In the genomic region with DNA sequence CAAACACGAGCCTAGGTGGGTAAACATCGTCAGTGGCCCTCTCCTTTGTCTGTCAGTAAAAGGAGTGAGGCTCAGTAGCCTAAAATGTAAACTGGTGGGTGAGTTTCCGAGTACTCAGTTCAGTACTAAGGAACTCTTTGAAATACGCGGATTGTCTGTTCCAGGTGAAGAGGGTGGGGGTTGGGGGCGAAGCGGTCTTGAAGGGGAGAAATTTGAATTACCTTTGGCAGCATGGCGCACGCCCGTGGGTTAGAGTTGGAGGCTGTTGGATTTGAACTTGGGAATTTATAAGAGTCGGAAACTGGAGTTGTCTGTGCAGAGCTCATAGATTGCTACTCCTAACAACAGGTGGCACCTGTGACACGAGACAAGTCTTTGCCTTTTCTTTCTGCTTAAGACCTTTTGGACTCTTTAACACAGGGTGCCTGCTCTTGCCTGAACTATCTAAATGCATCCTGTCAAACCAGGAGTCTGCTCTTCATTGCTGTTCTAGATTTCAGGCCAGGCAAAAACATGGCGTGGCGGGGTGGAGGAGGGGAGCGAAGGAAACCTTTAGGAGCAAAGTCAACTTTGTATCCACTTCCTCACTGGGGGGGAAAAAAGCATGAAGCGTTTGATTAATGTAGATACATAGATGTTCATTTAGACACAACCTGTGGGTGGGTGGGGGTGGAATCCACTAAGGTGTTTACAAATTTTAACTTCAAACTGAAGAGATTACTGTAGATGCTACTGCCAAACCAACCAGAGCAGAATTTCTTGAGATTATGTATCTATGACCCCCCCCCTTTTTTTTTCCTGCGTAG, we compare ENCODE assay signal across 9 mouse cellular contexts.
DNase-seq lines count a peak whose midpoint lies in the region; ATAC-seq lines count a peak whose summit lies in the region.
"Had no signal": no experiment of that assay in that cellular context is flagged by ENCODE, and none has a peak within 500 bp of the region (broad histone marks: within the 10 kb centered on the region; RNA-seq: fewer than 3 reads in every experiment).

No protein-coding gene starts in this region.

- peak overlapping the region; percentile 70 for H3K4me2 ChIP-seq in heart, embryonic 14.5 days (ENCODE audit: low read length)
- peak overlapping the region; percentile 35 for H3K4me2 ChIP-seq in hindbrain, embryonic 11.5 days (replicated peaks; ENCODE audit: low read depth, low read length)

- intact Hi-C loops in heart, postnatal 10 days (cut with DNase I), result loop anchor here (5.0 kb wide), 1 partner anchor 57 kb away; no protein-coding TSS in a partner anchor

- ATAC-seq in heart, embryonic 14.5 days (ENCODE audit: insufficient number of reproducible peaks, insufficient read depth, low FRiP score, low read depth), result no peak
- peak; percentile 35 for ATAC-seq in hindbrain, embryonic 11.5 days (ENCODE audit: low FRiP score)
- ATAC-seq in megakaryocyte-erythroid progenitor cell, adult 5-6 weeks (replicated peaks; ENCODE audit: low FRiP score, low TSS enrichment, poor library complexity, severe bottlenecking), result peak; percentile 24

- 0 out of 2 replicates have a peak, but pooled peaks cover 2% of the 10 kb centered on the region for H3K9me3 ChIP-seq in heart, embryonic 14.5 days (ENCODE audit: control insufficient read depth, low read length)
- no peaks in the 10 kb centered on the region for H3K9me3 ChIP-seq in hindbrain, embryonic 11.5 days (ENCODE audit: control insufficient read depth, low read length)

- 47% methylated on average over 17 of the region's 17 CpGs for WGBS in heart, embryonic 14.5 days
- 49% methylated on average over 17 of the region's 17 CpGs for WGBS in hindbrain, embryonic 11.5 days

- H3K36me3 ChIP-seq in heart, embryonic 14.5 days (ENCODE audit: control insufficient read depth, insufficient read depth, low read length), result no peaks in the 10 kb centered on the region
- H3K36me3 ChIP-seq in hindbrain, embryonic 11.5 days (ENCODE audit: control insufficient read depth, insufficient read depth, low read length), result no peaks in the 10 kb centered on the region

- H3K9ac ChIP-seq in heart, embryonic 14.5 days (ENCODE audit: low read length), result peak overlapping the region; percentile 63
- peak overlapping the region; percentile 47; the same call in 1 of the 2 replicates for H3K9ac ChIP-seq in hindbrain, embryonic 11.5 days (ENCODE audit: low read depth, low read length)

- H3K4me3 ChIP-seq in heart, embryonic 14.5 days (ENCODE audit: control insufficient read depth in 1 of 2, insufficient read depth in 1 of 2, low read depth in 1 of 2, low read length in 2 of 2), result peak overlapping the region; percentile 31
- peak overlapping the region; percentile 14 for H3K4me3 ChIP-seq in hindbrain, embryonic 11.5 days (ENCODE audit: low read depth, low read length)

- no peak for DNase-seq in heart, postnatal 10 days
- peak; percentile 39 for DNase-seq in ES-CJ7 (ENCODE audit: low read depth, low spot score)
- DNase-seq in hindbrain, embryonic 11.5 days (ENCODE audit: low spot score), result no peak
- no peak for DNase-seq in adrenal gland, adult 8-10 months
- DNase-seq in left cerebral cortex, adult 8-10 months (ENCODE audit: low spot score in 2 of 2), result no peak
- DNase-seq in lung, adult 18-20 months, result no peak

- no peak overlapping the region for H3K27ac ChIP-seq in heart, embryonic 14.5 days (replicated peaks in 1 of 2; ENCODE audit: control insufficient read depth in 1 of 2, insufficient read depth in 1 of 2, low read depth in 2 of 2, low read length in 2 of 2)
- no peak overlapping the region for H3K27ac ChIP-seq in hindbrain, embryonic 11.5 days (ENCODE audit: low read depth, low read length)

- H3K4me1 ChIP-seq in heart, embryonic 14.5 days (ENCODE audit: control insufficient read depth in 2 of 2, insufficient read depth in 2 of 2, low read length in 2 of 2), result peaks cover 3 to 7% of the 10 kb centered on the region in 2 experiments; a peak in 1 of 4 replicates
- no peaks in the 10 kb centered on the region for H3K4me1 ChIP-seq in hindbrain, embryonic 11.5 days (replicated peaks; ENCODE audit: control insufficient read depth, insufficient read depth, low read length)

- H3K27me3 ChIP-seq in heart, embryonic 14.5 days (ENCODE audit: control insufficient read depth, insufficient read depth, low read length), result no peaks in the 10 kb centered on the region
- no peaks in the 10 kb centered on the region for H3K27me3 ChIP-seq in hindbrain, embryonic 11.5 days (ENCODE audit: control insufficient read depth, insufficient read depth, low read length)
- H3K27me3 ChIP-seq: Patski had no signal
